Mouse (Mus musculus) cerebellum, adult 9-10 months (tissue): ENCODE data around the gene Nenf.

Experiments
- DNase-seq: peaks from one replicate; pipeline ENCODE4 v3.0.0; 2022

Nenf gene

DNA sequence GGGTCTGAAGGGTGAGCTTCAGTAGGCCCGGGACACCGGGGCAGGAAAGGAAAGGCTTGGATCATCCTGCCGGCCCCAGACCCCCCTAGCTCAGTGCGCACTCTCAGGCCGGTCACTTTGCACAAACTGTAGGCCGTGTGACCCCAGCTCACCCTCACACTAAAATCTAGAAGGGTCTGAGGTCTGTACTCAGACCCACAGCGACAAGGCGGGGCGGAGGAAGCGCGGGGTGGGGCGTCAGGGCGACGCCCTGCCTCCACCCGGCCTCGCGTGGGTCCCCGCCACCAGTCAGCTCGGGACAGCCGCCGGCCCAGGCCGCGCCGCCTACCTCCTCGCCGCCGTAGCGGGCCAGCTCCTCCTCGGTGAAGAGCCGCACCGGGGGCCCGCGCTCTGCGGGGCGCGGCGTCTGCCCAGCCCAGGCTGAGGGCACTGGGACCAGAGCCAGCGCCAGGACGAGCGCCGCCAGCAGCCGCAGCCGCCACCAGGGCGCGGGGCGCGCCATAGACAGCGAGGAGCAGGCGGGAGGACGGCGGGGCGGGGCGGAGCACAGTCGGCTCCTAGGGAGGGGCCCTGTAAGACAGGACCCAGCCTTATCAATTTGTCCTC, at the start of gene Nenf:
Gene Nenf (minus strand): TSS at position 604 of the 606 bp plus-strand sequence.
- peak; percentile 81 for DNase-seq

- peak; percentile 47 for DNase-seq
Observed at GRCm38 (mm10) chr1:191364477-191364876, 46.5 kb upstream of the Nenf start.

GRCm38 (mm10) chr1:191362412-191362811, 44.4 kb upstream of the Nenf start:
- no peak for DNase-seq

- DNase-seq: no peak
Observed at GRCm38 (mm10) chr1:191359478-191359877, 41.5 kb upstream of the Nenf start.

DNA sequence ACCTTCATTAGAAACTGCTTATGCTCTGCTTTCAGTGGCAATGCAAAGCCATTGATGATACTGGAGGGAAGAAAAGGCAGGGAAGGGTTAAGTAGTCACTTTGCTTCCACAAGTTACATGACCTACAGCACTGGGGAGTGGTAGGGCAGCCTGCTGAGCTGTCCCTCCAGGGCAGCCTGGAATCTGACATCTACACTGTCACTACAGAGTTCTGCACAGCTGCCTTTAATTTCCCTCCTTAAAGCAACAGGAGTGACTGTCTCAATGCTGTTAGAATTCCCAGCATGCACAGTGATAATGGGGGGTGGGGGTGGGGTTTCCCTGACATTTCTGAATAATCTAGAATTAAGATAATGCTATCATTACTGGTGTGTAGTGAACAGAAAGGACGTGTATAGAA, 38.9 kb upstream of the Nenf start:
- no peak for DNase-seq

DNA sequence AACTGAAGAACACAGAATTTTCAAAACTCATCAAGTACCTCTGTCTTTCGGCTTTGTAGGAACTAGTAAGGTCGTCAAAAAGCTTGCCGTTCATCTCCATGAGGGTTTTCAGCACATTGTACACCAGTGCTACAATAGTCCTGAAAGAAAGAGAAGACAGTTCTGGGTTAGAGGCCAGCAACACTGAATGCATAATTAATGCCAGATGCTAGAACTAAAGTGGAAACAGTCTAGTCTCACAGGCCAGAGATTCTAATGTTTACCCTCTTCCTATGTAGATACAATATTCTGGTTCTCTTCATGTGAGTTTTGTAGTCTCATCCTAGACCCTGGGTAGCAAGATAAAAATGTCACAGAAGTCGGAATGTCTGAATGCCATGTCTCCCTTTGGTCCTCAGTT, 35.8 kb upstream of the Nenf start:
- DNase-seq: no peak

- peak; percentile 36 for DNase-seq
Observed at GRCm38 (mm10) chr1:191352786-191353488, 34.9 kb upstream of the Nenf start.

GRCm38 (mm10) chr1:191350355-191350754, 32.4 kb upstream of the Nenf start:
- no peak for DNase-seq

GRCm38 (mm10) chr1:191349486-191350037, 31.6 kb upstream of the Nenf start:
- no peak for DNase-seq

GRCm38 (mm10) chr1:191348996-191349395, 31.0 kb upstream of the Nenf start:
- DNase-seq: no peak

- no peak for DNase-seq
Observed at GRCm38 (mm10) chr1:191348592-191348991, 30.6 kb upstream of the Nenf start.

DNA sequence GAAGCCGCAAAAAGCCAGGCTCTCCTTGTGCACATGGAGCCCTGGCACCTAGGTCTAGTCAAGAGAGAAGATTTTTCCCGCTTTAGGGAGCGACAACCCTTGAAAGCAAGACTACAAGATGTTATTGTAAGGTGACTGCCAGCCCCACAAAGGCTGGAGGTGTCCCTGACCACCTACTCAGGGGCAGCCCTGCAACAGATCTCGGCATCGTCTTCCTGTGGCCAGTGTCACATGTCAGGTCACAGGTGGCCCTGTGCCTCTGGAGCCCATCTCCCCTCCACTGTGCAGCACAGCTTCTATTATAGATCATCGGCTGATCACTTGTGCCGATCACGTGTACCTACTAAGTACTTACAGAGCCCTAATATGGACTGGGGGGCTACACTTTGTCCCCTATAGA, 29.6 kb upstream of the Nenf start:
- no peak for DNase-seq

DNA sequence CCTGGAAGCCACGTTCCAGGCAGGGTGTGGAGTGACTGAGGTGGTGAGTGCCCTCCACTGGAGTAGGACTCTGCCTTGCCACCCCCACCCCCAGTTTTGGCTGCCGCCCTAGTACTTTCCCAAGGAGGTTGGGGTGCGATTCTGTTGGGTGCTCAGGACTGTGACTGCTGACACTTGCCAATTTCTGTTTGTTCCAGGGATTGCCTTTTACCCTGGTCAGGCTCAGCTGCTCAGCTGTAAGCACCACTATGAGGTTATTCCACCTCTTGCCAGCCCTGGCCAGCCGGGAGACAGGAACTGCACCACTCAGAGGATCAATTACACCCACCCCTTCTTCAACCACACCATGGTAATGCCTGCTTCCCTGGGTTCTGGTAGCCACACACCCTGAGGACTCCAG, 22.5 kb upstream of the Nenf start:
- DNase-seq: no peak

DNA sequence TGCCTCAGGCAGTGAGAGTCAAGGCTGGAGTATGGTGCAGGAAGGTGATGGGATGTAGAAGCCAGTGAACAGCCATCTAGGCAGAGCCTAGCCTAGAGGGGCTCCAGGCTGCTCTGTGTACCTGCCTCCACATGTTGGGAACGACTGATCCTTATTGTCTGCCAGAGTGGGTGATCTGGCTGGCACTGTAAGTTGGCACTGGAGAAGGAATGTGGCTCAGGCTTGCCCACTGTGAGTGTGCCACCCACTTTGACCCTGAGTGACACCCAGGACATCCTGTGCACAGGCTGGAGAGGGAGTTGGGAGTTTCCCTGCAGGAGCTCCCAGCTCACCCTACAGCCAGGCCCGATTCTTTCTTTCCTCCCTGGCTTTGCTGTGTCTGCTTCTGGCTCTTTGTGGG, 21.9 kb upstream of the Nenf start:
- DNase-seq: no peak

DNA sequence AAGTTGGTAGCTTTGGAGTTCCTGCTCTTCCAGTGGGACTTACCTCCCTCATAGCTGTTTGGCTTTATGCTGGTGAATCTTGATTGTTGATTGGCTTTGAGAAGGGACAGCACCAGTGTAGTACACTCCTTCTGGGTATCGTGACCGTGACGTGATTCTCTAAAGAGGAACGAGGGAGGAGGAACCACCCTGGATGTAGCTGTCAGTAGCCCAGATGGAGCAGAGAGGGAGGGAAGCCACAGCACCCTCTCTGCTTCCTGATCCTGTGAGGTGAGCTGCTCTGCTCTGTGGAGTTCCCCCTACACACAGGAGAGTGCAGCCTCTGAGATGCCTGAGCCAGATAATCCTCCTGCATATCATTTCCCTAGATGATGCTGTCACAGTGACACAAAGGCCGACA, 16.5 kb upstream of the Nenf start:
- no peak for DNase-seq

DNA sequence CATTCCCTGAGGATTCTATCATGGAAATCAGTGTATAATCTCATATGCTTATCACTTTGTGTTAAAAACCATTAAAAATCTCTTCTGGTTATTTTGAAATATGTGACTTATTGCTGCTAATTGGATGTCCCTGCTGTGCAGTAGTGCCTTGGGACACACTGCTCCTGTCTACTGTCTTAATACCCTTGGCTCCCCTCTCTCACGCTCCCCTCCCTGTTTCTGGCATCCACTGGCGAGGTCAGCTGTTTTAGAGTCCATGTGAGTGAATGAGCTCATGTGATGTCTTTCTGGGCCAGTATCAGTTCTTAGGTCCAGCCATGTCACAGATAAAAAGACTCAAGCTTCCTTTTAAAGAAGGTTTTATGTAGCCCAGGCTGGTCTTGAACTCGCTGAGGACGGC, 12.4 kb upstream of the Nenf start:
- no peak for DNase-seq

DNA sequence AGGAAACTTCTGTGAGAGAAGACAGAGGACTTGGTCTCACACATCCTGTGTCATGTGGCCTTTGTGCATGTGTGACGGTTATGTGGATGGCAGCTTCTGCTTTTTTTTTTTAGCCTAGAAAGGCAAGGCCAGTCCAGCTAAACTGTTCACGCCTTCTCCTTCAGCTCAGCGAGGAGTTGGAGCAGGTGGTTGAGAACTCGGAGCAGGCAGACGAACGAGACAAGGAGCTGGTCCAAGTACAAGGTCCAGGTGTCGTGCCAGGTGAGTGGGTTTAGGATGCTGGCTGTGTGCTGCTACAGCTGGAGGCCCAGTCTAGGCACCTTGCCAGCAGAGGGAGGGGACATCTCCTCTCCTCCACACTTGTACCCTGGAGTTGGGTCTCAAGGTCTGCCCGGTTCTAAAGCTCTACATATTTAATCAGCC, 10.0 kb upstream of the Nenf start:
- no peak for DNase-seq

- DNase-seq: no peak
Observed at GRCm38 (mm10) chr1:191327258-191327657, 9.3 kb upstream of the Nenf start.

DNA sequence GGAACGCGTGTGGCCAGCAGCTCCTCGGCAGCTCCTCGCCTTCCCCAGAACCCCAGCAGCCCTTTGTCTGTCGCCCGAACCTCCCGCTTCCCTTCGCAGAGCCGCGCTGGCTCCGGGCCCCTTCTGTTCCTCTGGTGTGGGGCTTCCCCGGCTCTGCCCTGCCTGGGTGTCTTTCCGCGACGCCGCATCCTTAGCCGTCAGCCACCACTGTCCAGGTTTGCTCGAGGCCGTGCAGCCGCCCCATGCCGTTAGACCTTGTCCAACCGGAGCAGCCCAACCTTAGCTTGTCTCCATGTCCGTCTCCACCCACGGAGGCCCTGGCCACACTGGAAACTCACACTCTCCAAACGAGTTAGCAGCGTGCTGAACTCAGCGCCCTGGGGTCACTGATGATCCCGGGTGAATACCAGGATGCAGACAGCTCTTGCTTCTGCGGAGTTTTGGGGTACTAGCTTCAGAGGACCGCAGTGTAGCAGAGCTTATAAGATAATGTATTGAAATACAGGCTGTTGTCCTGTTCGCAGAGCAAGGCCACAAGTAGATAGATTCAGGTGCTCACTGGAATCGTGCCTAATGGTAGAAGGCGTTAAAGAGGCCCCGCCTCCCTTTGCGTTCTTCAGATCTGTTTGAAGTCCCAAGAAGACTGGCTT, 8.4 kb upstream of the Nenf start:
- peak; percentile 56 for DNase-seq

GRCm38 (mm10) chr1:191325726-191326232, 7.8 kb upstream of the Nenf start, which contains the start of gene Tmem206:
TSS of gene Tmem206 (plus strand) at chr1:191325912.
- peak; percentile 93 for DNase-seq

DNA sequence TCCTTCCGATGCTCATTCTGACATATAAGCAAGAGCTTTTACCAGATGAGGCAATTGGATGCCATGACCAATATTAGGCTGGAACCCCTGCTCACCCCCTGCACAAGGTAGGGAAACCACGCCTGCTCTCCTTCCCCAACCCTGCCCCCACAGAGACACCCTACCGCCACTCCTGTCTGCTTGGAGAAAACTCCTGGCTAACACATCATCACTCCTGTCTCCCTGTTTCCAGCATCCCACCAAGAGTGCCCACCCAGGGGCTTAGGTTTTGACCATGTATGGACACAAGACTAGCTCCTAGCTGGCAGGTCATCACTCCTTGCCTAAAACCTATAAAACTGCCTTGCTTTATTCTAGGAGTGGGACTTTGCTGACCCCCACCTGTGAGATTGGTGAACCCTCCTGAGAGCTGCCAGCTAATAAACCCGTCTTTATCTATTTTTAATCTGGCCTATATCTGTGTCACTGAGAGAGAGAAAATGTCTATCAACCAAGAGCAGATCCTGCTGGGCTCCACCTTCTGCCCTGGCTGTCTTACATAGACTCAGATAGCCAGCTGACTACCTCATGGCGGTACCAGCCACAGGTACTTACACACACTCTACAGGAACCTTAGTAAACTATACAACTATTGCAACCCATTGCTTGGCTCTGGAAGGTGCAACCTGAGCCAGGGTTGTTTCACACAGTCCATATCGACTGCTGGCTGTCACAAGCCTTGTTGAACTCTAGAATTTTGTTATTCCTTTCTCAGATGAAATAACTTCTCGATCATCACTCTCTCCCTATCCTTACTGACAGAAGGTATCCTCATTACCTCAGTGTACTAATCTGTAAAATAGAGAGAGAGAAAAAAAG, 7.0 kb upstream of the Nenf start:
- DNase-seq: peak; percentile 54

DNA sequence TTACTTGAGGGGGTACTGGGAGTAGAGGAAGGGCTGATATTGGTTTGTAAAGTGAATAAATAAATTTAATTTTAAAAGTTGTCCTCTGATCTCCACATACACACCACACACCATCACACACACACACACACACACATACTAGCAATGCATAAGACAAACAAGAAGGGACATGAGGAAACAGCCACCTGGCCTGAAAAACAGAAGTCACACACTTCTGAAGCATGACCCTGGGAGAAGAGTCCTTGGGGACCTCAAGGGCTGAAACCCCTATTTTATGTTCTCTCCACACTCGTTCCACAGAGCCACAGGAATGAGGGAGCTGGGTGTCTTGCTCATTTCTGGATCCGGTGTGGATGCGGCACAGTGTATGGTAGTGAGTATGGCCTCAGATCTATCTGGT, 5.4 kb upstream of the Nenf start:
- DNase-seq: no peak

GRCm38 (mm10) chr1:191318686-191319085, 692 bp upstream of the Nenf start:
- no peak for DNase-seq
